ENCODE assay signal across 13 mouse cellular contexts in the genomic region with DNA sequence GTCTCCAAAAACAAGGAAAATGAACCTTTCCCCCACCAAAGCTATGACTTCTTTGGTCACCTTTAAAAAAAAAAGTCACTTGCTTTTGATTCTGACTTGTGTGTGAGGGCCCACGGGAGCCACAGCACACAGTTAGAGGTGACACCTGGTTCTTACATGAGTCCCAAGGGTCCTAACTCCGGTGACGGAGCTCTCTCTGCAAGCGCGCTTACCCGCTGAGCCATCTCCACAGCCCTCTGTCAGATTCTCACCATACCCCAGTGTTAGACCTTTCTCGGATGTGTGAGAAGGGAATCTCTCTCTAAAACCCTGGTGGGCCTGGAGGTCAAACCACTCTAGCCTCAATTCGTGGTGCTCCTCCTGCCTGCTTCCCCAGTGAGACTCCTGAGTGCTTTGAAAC. TPM values are rescaled to one million over a fixed set of nuclear protein-coding genes. Genes with fewer than 3 reads are reported as not detected.
DNase-seq lines count a peak whose midpoint lies in the region; ATAC-seq and TF ChIP-seq lines count a peak whose summit lies in the region.
"Had no signal": no experiment of that assay in that cellular context is flagged by ENCODE, and none has a peak within 500 bp of the region (broad histone marks: within the 10 kb centered on the region; RNA-seq: fewer than 3 reads in every experiment).

No protein-coding gene starts in this region.

- intact Hi-C loops in heart, postnatal 36 days (cut with DNase I), result no loop called here

- TF ChIP-seq CTCF in kidney, postnatal 0 days (IDR thresholded peaks at IDR 0.05; ENCODE audit: low read depth), result no peak
- TF ChIP-seq CTCF in spleen, adult 2 months (IDR thresholded peaks at IDR 0.05; ENCODE audit: extremely low read depth, insufficient read depth, insufficient read length, insufficient replicate concordance), result no peak
- TF ChIP-seq CTCF in small intestine, adult 2 months (IDR thresholded peaks at IDR 0.05; ENCODE audit: extremely low read depth, insufficient read length, insufficient replicate concordance, low read depth, low read length), result no peak

- H3K4me1 ChIP-seq in heart, embryonic 13.5 days, result peaks cover 41% of the 10 kb centered on the region
- no peaks in the 10 kb centered on the region for H3K4me1 ChIP-seq in kidney, postnatal 0 days (replicated peaks; ENCODE audit: insufficient read depth, low read length)
- peaks cover 13% of the 10 kb centered on the region for H3K4me1 ChIP-seq in spleen, adult 2 months (ENCODE audit: control insufficient read depth, insufficient read depth, insufficient read length)
- peaks cover 9% of the 10 kb centered on the region for H3K4me1 ChIP-seq in small intestine, adult 2 months (ENCODE audit: control insufficient read depth, insufficient read depth, insufficient read length, low read length)
- H3K4me1 ChIP-seq in forebrain, embryonic 12.5 days, result peaks cover 9% of the 10 kb centered on the region

- no peak overlapping the region for H3K4me3 ChIP-seq in heart, embryonic 13.5 days
- H3K4me3 ChIP-seq in kidney, postnatal 0 days (replicated peaks; ENCODE audit: low read depth, low read length), result no peak overlapping the region
- no peak overlapping the region for H3K4me3 ChIP-seq in spleen, adult 2 months (ENCODE audit: extremely low read depth, insufficient read depth, insufficient read length)
- no peak overlapping the region for H3K4me3 ChIP-seq in small intestine, adult 2 months (ENCODE audit: low read depth, low read length)
- no peak overlapping the region for H3K4me3 ChIP-seq in forebrain, embryonic 12.5 days (replicated peaks)
- H3K4me3 ChIP-seq: liver, embryonic 13.5 days; midbrain, embryonic 15.5 days had no signal

- no peak for TF ChIP-seq POLR2A in spleen, adult 2 months (IDR thresholded peaks at IDR 0.05; ENCODE audit: low read depth, low read length)
- no peak for TF ChIP-seq POLR2A in small intestine, adult 2 months (IDR thresholded peaks at IDR 0.05; ENCODE audit: low read depth, low read length)

- no peak overlapping the region for H3K4me2 ChIP-seq in heart, embryonic 13.5 days
- H3K4me2 ChIP-seq in kidney, postnatal 0 days (ENCODE audit: low read length), result no peak overlapping the region
- no peak overlapping the region for H3K4me2 ChIP-seq in forebrain, embryonic 12.5 days
- H3K4me2 ChIP-seq: liver, embryonic 13.5 days; midbrain, embryonic 15.5 days had no signal

- no peak overlapping the region for H3K9ac ChIP-seq in heart, embryonic 13.5 days
- H3K9ac ChIP-seq in kidney, postnatal 0 days (ENCODE audit: low read depth, low read length), result no peak overlapping the region
- H3K9ac ChIP-seq in forebrain, embryonic 12.5 days, result no peak overlapping the region
- H3K9ac ChIP-seq: liver, embryonic 13.5 days; midbrain, embryonic 15.5 days had no signal

- no peaks in the 10 kb centered on the region for H3K27me3 ChIP-seq in heart, embryonic 13.5 days (replicated peaks)
- H3K27me3 ChIP-seq in kidney, postnatal 0 days (ENCODE audit: insufficient read depth, low read length), result no peaks in the 10 kb centered on the region
- no peaks in the 10 kb centered on the region for H3K27me3 ChIP-seq in spleen, adult 2 months (ENCODE audit: control insufficient read depth, insufficient read depth, low read length)
- H3K27me3 ChIP-seq in small intestine, adult 2 months (ENCODE audit: control insufficient read depth, insufficient read depth, low read length), result no peaks in the 10 kb centered on the region
- H3K27me3 ChIP-seq in forebrain, embryonic 12.5 days, result no peaks in the 10 kb centered on the region
- H3K27me3 ChIP-seq: liver, embryonic 13.5 days; midbrain, embryonic 15.5 days had no signal

- DNase-seq in heart, postnatal 36 days, result no peak
- DNase-seq in kidney, postnatal 0 days (ENCODE audit: low spot score), result no peak
- no peak for DNase-seq in kidney, postnatal 4 days
- DNase-seq in spleen, adult 2 months (ENCODE audit: low read depth in 1 of 2, low spot score in 2 of 2), result no peak
- no peak for DNase-seq in spleen, adult 12 weeks (ENCODE audit: low spot score)
- DNase-seq: cerebellum, adult 11-12 months; liver, embryonic 13.5 days; right cerebral cortex, postnatal 25 days; thymus, postnatal 4 days had no signal

- H3K36me3 ChIP-seq in heart, embryonic 13.5 days, result peaks cover 62% of the 10 kb centered on the region
- H3K36me3 ChIP-seq in kidney, postnatal 0 days (ENCODE audit: insufficient read depth, low read length), result peaks cover 22% of the 10 kb centered on the region
- H3K36me3 ChIP-seq in spleen, adult 2 months (ENCODE audit: control insufficient read depth, insufficient read depth, low read length), result peaks cover 17% of the 10 kb centered on the region
- peaks cover 45% of the 10 kb centered on the region for H3K36me3 ChIP-seq in small intestine, adult 2 months (ENCODE audit: control insufficient read depth, insufficient read depth, low read length)
- peaks cover 38% of the 10 kb centered on the region for H3K36me3 ChIP-seq in forebrain, embryonic 12.5 days (replicated peaks)

- ATAC-seq in heart, embryonic 13.5 days (ENCODE audit: extremely low read depth, insufficient number of reproducible peaks, low FRiP score, low TSS enrichment), result no peak
- ATAC-seq in kidney, postnatal 0 days (replicated peaks; ENCODE audit: low FRiP score, low read depth), result no peak
- no peak for ATAC-seq in forebrain, embryonic 12.5 days (ENCODE audit: low FRiP score)
- ATAC-seq: midbrain, embryonic 15.5 days had no signal

- no peaks in the 10 kb centered on the region for H3K9me3 ChIP-seq in heart, embryonic 13.5 days
- H3K9me3 ChIP-seq in kidney, postnatal 0 days (replicated peaks; ENCODE audit: low read length), result no peaks in the 10 kb centered on the region
- H3K9me3 ChIP-seq in forebrain, embryonic 12.5 days, result no peaks in the 10 kb centered on the region
- H3K9me3 ChIP-seq: liver, embryonic 13.5 days; midbrain, embryonic 15.5 days had no signal

- peak overlapping the region; percentile 80 for H3K27ac ChIP-seq in heart, embryonic 13.5 days (replicated peaks)
- H3K27ac ChIP-seq in kidney, postnatal 0 days, result peak overlapping the region; percentile 19; the same call in 1 of the 2 replicates
- peak overlapping the region; percentile 50 for H3K27ac ChIP-seq in spleen, adult 2 months (ENCODE audit: insufficient read depth, low read length)
- peak overlapping the region; percentile 51 for H3K27ac ChIP-seq in small intestine, adult 2 months (ENCODE audit: insufficient read depth, low read depth, low read length)
- H3K27ac ChIP-seq in forebrain, embryonic 12.5 days, result no peak overlapping the region
- H3K27ac ChIP-seq: liver, embryonic 13.5 days; midbrain, embryonic 15.5 days had no signal

- 87% methylated on average over 8 of the region's 8 CpGs for WGBS in heart, embryonic 13.5 days
- WGBS in kidney, postnatal 0 days, result 85% methylated on average over 8 of the region's 8 CpGs
- 26% methylated on average over 8 of the region's 8 CpGs for WGBS in spleen, adult 2 months
- 86% methylated on average over 8 of the region's 8 CpGs for WGBS in small intestine, adult 2 months
- WGBS in forebrain, embryonic 12.5 days, result 93% methylated on average over 8 of the region's 8 CpGs

RNA-seq across cellular contexts. Expression of a gene that starts 5.8 kb away (rescaled TPM):
- 99.1 and 114 TPM in 2 replicates for polyA plus RNA-seq in heart, embryonic 13.5 days (2015; fragmentation: Nextera tagmentation; extraction: Ambion mirVana)
- 100 to 1,000 TPM in 1 of 2 experiments, 10 to 100 TPM in 1; 99.6 to 103 TPM for total RNA-seq in heart, postnatal 36 days (2021)
- polyA plus RNA-seq in kidney, postnatal 0 days (2015; fragmentation: Nextera tagmentation; extraction: Ambion mirVana), result 136 and 141 TPM in 2 replicates
- 134 and 154 TPM in 2 replicates for polyA plus RNA-seq in spleen, adult 2 months (2012; rRNA removed)
- polyA plus RNA-seq in small intestine, adult 2 months (2012; rRNA removed), result 46.5 and 105 TPM in 2 replicates
- 111 and 128 TPM in 2 replicates for polyA plus RNA-seq in forebrain, embryonic 12.5 days (2016; fragmentation: Nextera tagmentation; extraction: Ambion mirVana)

RNA-seq across cellular contexts. Expression of a gene that starts 24.0 kb away (rescaled TPM):
- 35.5 and 36.4 TPM in 2 replicates for polyA plus RNA-seq in heart, embryonic 13.5 days (2015; fragmentation: Nextera tagmentation; extraction: Ambion mirVana)
- 10 to 100 TPM; 31.7 to 35.1 TPM for total RNA-seq in heart, postnatal 36 days (2021)
- 37.5 and 42.0 TPM in 2 replicates for polyA plus RNA-seq in kidney, postnatal 0 days (2015; fragmentation: Nextera tagmentation; extraction: Ambion mirVana)
- 18.0 and 21.2 TPM in 2 replicates for polyA plus RNA-seq in spleen, adult 2 months (2012; rRNA removed)
- 9.1 and 17.2 TPM in 2 replicates for polyA plus RNA-seq in small intestine, adult 2 months (2012; rRNA removed)
- polyA plus RNA-seq in forebrain, embryonic 12.5 days (2016; fragmentation: Nextera tagmentation; extraction: Ambion mirVana), result 49.2 and 50.5 TPM in 2 replicates

RNA-seq across cellular contexts. Expression of a gene that starts 25.3 kb away (rescaled TPM):
- 55.5 and 56.8 TPM in 2 replicates for polyA plus RNA-seq in heart, embryonic 13.5 days (2015; fragmentation: Nextera tagmentation; extraction: Ambion mirVana)
- 10 to 100 TPM; 11.7 to 14.7 TPM for total RNA-seq in heart, postnatal 36 days (2021)
- 55.7 and 61.0 TPM in 2 replicates for polyA plus RNA-seq in kidney, postnatal 0 days (2015; fragmentation: Nextera tagmentation; extraction: Ambion mirVana)
- 7.4 and 10.0 TPM in 2 replicates for polyA plus RNA-seq in spleen, adult 2 months (2012; rRNA removed)
- 3.2 and 3.5 TPM in 2 replicates for polyA plus RNA-seq in small intestine, adult 2 months (2012; rRNA removed)
- polyA plus RNA-seq in forebrain, embryonic 12.5 days (2016; fragmentation: Nextera tagmentation; extraction: Ambion mirVana), result 106 and 115 TPM in 2 replicates

RNA-seq across cellular contexts. Expression of a gene that starts 25.8 kb away (rescaled TPM):
- 54.4 and 59.9 TPM in 2 replicates for polyA plus RNA-seq in heart, embryonic 13.5 days (2015; fragmentation: Nextera tagmentation; extraction: Ambion mirVana)
- total RNA-seq in heart, postnatal 36 days (2021), result 10 to 100 TPM; 26.6 to 30.6 TPM
- polyA plus RNA-seq in kidney, postnatal 0 days (2015; fragmentation: Nextera tagmentation; extraction: Ambion mirVana), result 64.4 and 64.5 TPM in 2 replicates
- polyA plus RNA-seq in spleen, adult 2 months (2012; rRNA removed), result 55.5 and 75.5 TPM in 2 replicates
- 22.4 and 32.6 TPM in 2 replicates for polyA plus RNA-seq in small intestine, adult 2 months (2012; rRNA removed)
- 60.5 and 62.6 TPM in 2 replicates for polyA plus RNA-seq in forebrain, embryonic 12.5 days (2016; fragmentation: Nextera tagmentation; extraction: Ambion mirVana)

RNA-seq across cellular contexts. Expression of a gene that starts 43.3 kb away (rescaled TPM):
- 214 and 236 TPM in 2 replicates for polyA plus RNA-seq in heart, embryonic 13.5 days (2015; fragmentation: Nextera tagmentation; extraction: Ambion mirVana)
- 10 to 100 TPM; 94.4 to 97.5 TPM for total RNA-seq in heart, postnatal 36 days (2021)
- 295 and 301 TPM in 2 replicates for polyA plus RNA-seq in kidney, postnatal 0 days (2015; fragmentation: Nextera tagmentation; extraction: Ambion mirVana)
- polyA plus RNA-seq in spleen, adult 2 months (2012; rRNA removed), result 19.5 and 21.9 TPM in 2 replicates
- 31.4 and 36.6 TPM in 2 replicates for polyA plus RNA-seq in small intestine, adult 2 months (2012; rRNA removed)
- 174 and 186 TPM in 2 replicates for polyA plus RNA-seq in forebrain, embryonic 12.5 days (2016; fragmentation: Nextera tagmentation; extraction: Ambion mirVana)
